Mouse (Mus musculus): ENCODE results near the gene Vmn2r93. TPM values are rescaled to one million over a fixed set of nuclear protein-coding genes. Genes with fewer than 3 reads are reported as not detected.

Gene Vmn2r93
- not detected in 2 replicates for polyA plus RNA-seq (2012; rRNA removed)

GRCm38 (mm10) chr17:18297799-18298198 is at the start of gene Vmn2r93:
Gene Vmn2r93, plus strand, starts transcription at chr17:18298099.
- 44% methylated on average over 1 of the region's 1 CpGs for WGBS
- H3K36me3 ChIP-seq (ENCODE audit: control insufficient read depth, insufficient read depth, low read length): no peaks in the 10 kb centered on the region
- no peak within 1 kb of the TSS for H3K4me3 ChIP-seq (ENCODE audit: low read depth, low read length)
- TF ChIP-seq CTCF (IDR thresholded peaks at IDR 0.05; ENCODE audit: extremely low read depth, insufficient read length, insufficient replicate concordance, low read depth, low read length) (no peak), POLR2A (IDR thresholded peaks at IDR 0.05; ENCODE audit: low read depth, low read length) (no peak)
- no peaks in the 10 kb centered on the region for H3K4me1 ChIP-seq (ENCODE audit: control insufficient read depth, insufficient read depth, insufficient read length, low read length)
- H3K27ac ChIP-seq (ENCODE audit: insufficient read depth, low read depth, low read length): no peak within 1 kb of the TSS
- no peaks in the 10 kb centered on the region for H3K27me3 ChIP-seq (ENCODE audit: control insufficient read depth, insufficient read depth, low read length)

- no peak within 1 kb of the TSS for H3K4me3 ChIP-seq (ENCODE audit: low read depth, low read length)
- TF ChIP-seq POLR2A (IDR thresholded peaks at IDR 0.05; ENCODE audit: low read depth, low read length): no peak
- no peak for TF ChIP-seq CTCF (IDR thresholded peaks at IDR 0.05; ENCODE audit: extremely low read depth, insufficient read length, insufficient replicate concordance, low read depth, low read length)
- H3K36me3 ChIP-seq (ENCODE audit: control insufficient read depth, insufficient read depth, low read length): no peaks in the 10 kb centered on the region
- H3K4me1 ChIP-seq (ENCODE audit: control insufficient read depth, insufficient read depth, insufficient read length, low read length): no peaks in the 10 kb centered on the region
- H3K27ac ChIP-seq (ENCODE audit: insufficient read depth, low read depth, low read length): no peak within 1 kb of the TSS
- no peaks in the 10 kb centered on the region for H3K27me3 ChIP-seq (ENCODE audit: control insufficient read depth, insufficient read depth, low read length)
- WGBS: 55% methylated on average over 2 of the region's 2 CpGs
Observed at GRCm38 (mm10) chr17:18277656-18278055, 20.2 kb upstream of the Vmn2r93 start, which contains the start of gene Vmn2r94. Gene Vmn2r94, minus strand, starts transcription at chr17:18277756.

- no peaks in the 10 kb centered on the region for H3K27me3 ChIP-seq (ENCODE audit: control insufficient read depth, insufficient read depth, low read length)
- TF ChIP-seq CTCF (IDR thresholded peaks at IDR 0.05; ENCODE audit: extremely low read depth, insufficient read length, insufficient replicate concordance, low read depth, low read length) (no peak), POLR2A (IDR thresholded peaks at IDR 0.05; ENCODE audit: low read depth, low read length) (no peak)
- WGBS: 92% methylated on average over 2 of the region's 2 CpGs
- no peak overlapping the region for H3K4me3 ChIP-seq (ENCODE audit: low read depth, low read length)
- H3K27ac ChIP-seq (ENCODE audit: insufficient read depth, low read depth, low read length): no peak overlapping the region
- H3K36me3 ChIP-seq (ENCODE audit: control insufficient read depth, insufficient read depth, low read length): no peaks in the 10 kb centered on the region
- no peaks in the 10 kb centered on the region for H3K4me1 ChIP-seq (ENCODE audit: control insufficient read depth, insufficient read depth, insufficient read length, low read length)
Observed at GRCm38 (mm10) chr17:18323031-18323430, 25.1 kb downstream of the Vmn2r93 start.

GRCm38 (mm10) chr17:18360007-18360406 is 62.1 kb downstream of the Vmn2r93 start:
- Histone ChIP-seq H3K4me3 (ENCODE audit: low read depth, low read length) (no peak overlapping the region), H3K27me3 (ENCODE audit: control insufficient read depth, insufficient read depth, low read length) (no peaks in the 10 kb centered on the region), H3K4me1 (ENCODE audit: control insufficient read depth, insufficient read depth, insufficient read length, low read length) (no peaks in the 10 kb centered on the region), H3K27ac (ENCODE audit: insufficient read depth, low read depth, low read length) (no peak overlapping the region), H3K36me3 (ENCODE audit: control insufficient read depth, insufficient read depth, low read length) (no peaks in the 10 kb centered on the region)
- 30% methylated on average over 1 of the region's 1 CpGs for WGBS
- no peak for TF ChIP-seq POLR2A (IDR thresholded peaks at IDR 0.05; ENCODE audit: low read depth, low read length)
- no peak for TF ChIP-seq CTCF (IDR thresholded peaks at IDR 0.05; ENCODE audit: extremely low read depth, insufficient read length, insufficient replicate concordance, low read depth, low read length)

- TF ChIP-seq CTCF (IDR thresholded peaks at IDR 0.05; ENCODE audit: extremely low read depth, insufficient read length, insufficient replicate concordance, low read depth, low read length) (no peak), POLR2A (IDR thresholded peaks at IDR 0.05; ENCODE audit: low read depth, low read length) (no peak)
- H3K36me3 ChIP-seq (ENCODE audit: control insufficient read depth, insufficient read depth, low read length): no peaks in the 10 kb centered on the region
- H3K4me3 ChIP-seq (ENCODE audit: low read depth, low read length): no peak overlapping the region
- H3K4me1 ChIP-seq (ENCODE audit: control insufficient read depth, insufficient read depth, insufficient read length, low read length): no peaks in the 10 kb centered on the region
- H3K27ac ChIP-seq (ENCODE audit: insufficient read depth, low read depth, low read length): no peak overlapping the region
- 17% methylated on average over 3 of the region's 3 CpGs for WGBS
- H3K27me3 ChIP-seq (ENCODE audit: control insufficient read depth, insufficient read depth, low read length): no peaks in the 10 kb centered on the region
Observed at GRCm38 (mm10) chr17:18360602-18361001, 62.7 kb downstream of the Vmn2r93 start.

Other genes with a start within 250 kb of the Vmn2r93 start
- not detected in 2 replicates for gene Vmn2r124, start 248.7 kb upstream of the Vmn2r93 start, polyA plus RNA-seq (2012; rRNA removed)
- gene Vmn2r91, start 213.1 kb upstream of the Vmn2r93 start, polyA plus RNA-seq (2012; rRNA removed): not detected in 2 replicates
- gene Vmn2r92, start 146.2 kb upstream of the Vmn2r93 start, polyA plus RNA-seq (2012; rRNA removed): not detected in 2 replicates
- not detected in 2 replicates for gene Vmn2r94, start 20.3 kb upstream of the Vmn2r93 start, polyA plus RNA-seq (2012; rRNA removed)
- not detected in 2 replicates for gene Vmn2r95, start 126.0 kb downstream of the Vmn2r93 start, polyA plus RNA-seq (2012; rRNA removed)

Measured in small intestine, adult 2 months (tissue).